8 mouse cellular contexts compared by ENCODE assay signal in the genomic region with DNA sequence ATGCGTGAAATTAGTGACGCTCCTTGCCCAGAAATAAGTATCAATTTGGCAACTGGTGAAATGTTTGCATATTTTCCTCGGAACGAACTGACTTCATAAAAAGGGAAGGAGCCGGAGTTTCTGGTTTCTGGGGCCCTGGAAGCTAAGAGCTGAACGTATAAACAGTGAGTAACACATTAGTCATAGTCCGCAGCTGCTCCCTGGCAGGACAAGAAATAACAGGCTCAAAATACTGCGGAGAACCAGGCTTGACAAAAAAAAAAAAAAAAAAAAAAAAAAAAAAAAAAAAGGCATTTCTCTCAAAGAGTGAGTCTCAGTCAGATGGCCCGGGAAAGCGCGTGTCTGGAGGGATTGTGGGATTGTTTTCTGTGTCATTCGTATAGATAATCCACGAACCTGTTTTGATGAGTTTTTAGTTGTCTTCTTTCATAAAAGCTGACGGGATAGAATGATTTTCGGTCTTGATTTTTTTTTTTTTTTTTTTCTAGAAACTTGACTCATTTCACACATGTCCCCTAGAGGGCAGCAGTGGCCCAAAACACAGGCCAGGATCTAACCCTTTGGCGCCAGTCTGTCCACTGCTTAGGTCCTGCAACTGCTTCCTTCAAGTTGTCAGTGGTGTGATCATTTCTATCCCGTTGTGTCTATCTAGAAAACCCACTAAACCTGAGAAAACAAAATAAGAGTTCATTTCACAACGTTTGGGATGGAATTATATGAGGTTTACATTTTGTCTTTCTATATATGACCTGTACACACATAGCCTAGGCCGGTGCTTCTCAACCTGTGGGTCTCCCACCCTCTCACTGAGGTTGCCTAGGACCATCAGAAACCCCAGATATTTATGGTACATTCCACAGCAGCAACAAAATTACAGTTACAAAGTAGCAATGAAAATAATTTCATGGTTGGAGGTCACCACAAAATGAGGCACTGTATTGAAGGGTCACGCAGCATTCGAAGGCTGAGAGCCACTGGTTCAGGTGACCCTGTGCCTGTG. TPM values are rescaled to one million over a fixed set of nuclear protein-coding genes. Genes with fewer than 3 reads are reported as not detected.
A peak's percentile ranks its signal among the peaks of the same experiment; 100 is the strongest.
DNase-seq lines count a peak whose midpoint lies in the region; ATAC-seq lines count a peak whose summit lies in the region.

No protein-coding gene starts in this region.

- H3K27me3 ChIP-seq in hindbrain, embryonic 12.5 days, result no peaks in the 10 kb centered on the region

- WGBS in hindbrain, embryonic 12.5 days, result 26% methylated on average over 21 of the region's 21 CpGs

- no peaks in the 10 kb centered on the region for H3K36me3 ChIP-seq in hindbrain, embryonic 12.5 days

- peak overlapping the region; percentile 40 for H3K4me2 ChIP-seq in hindbrain, embryonic 12.5 days (replicated peaks)

- H3K9ac ChIP-seq in hindbrain, embryonic 12.5 days, result no peak overlapping the region

- H3K9me3 ChIP-seq in hindbrain, embryonic 12.5 days (replicated peaks), result no peaks in the 10 kb centered on the region

- no peaks in the 10 kb centered on the region for H3K4me1 ChIP-seq in hindbrain, embryonic 12.5 days

- DNase-seq in Muller cell, postnatal 12 days (ENCODE audit: inconsistent ontology term), result peak; percentile 93
- peak; percentile 56 for DNase-seq in cerebellum, adult 9-10 months
- DNase-seq in frontal cortex, postnatal 14 days (ENCODE audit: low spot score in 2 of 2), result peak; percentile 28 to 32
- peak; percentile 60 to 69 for DNase-seq in layer of hippocampus, postnatal 14 days (ENCODE audit: low spot score in 2 of 2)
- peak; percentile 85 for DNase-seq in lung, postnatal 10 days
- DNase-seq in ovary, postnatal 36 days (ENCODE audit: low spot score), result peak; percentile 55
- peak; percentile 60 for DNase-seq in urinary bladder, postnatal 25 days (ENCODE audit: low spot score)

- no peak overlapping the region for H3K27ac ChIP-seq in hindbrain, embryonic 12.5 days

- H3K4me3 ChIP-seq in hindbrain, embryonic 12.5 days, result peak overlapping the region; percentile 21; the same call in 1 of the 2 replicates

- ATAC-seq in hindbrain, embryonic 12.5 days (ENCODE audit: low FRiP score), result 0 out of 2 replicates have a peak, but pooled peaks have one; percentile 60

RNA-seq across cellular contexts. Expression of gene A930033H14Rik, which starts 26.7 kb away (rescaled TPM):
- polyA plus RNA-seq in hindbrain, embryonic 12.5 days (2016; fragmentation: Nextera tagmentation; extraction: Ambion mirVana), result 1.9 TPM in 2 replicates
- total RNA-seq in layer of hippocampus, postnatal 14 days (2021), result 1 to 10 TPM; 3.8 to 4.7 TPM

RNA-seq across cellular contexts. Expression of gene Rhobtb1, which starts 35.0 kb away (rescaled TPM):
- 23.2 and 23.5 TPM in 2 replicates for polyA plus RNA-seq in hindbrain, embryonic 12.5 days (2016; fragmentation: Nextera tagmentation; extraction: Ambion mirVana)
- total RNA-seq in layer of hippocampus, postnatal 14 days (2021), result 1 to 10 TPM; 7.3 to 8.5 TPM

Comparison
In these comparisons a context has a peak if more than half of its experiments do, and no peak if none do; other contexts are left out.
1. DNase-seq: peak in every context shown above with its lines; median percentile 93 in Muller cell, postnatal 12 days; 85 in lung, postnatal 10 days; 64 in layer of hippocampus, postnatal 14 days; 60 in urinary bladder, postnatal 25 days; 56 in cerebellum, adult 9-10 months; 55 in ovary, postnatal 36 days; 30 in frontal cortex, postnatal 14 days.